Mouse (Mus musculus): ENCODE measurements around the gene Gbp3.

The Gbp3 gene

GRCm38 (mm10) chr3:142588888-142589287, 29.1 kb downstream of the Gbp3 start:
- no peak for DNase-seq (ENCODE audit: low spot score)

GRCm38 (mm10) chr3:142590431-142591067, 30.7 kb downstream of the Gbp3 start:
- DNase-seq (ENCODE audit: low spot score): no peak

GRCm38 (mm10) chr3:142594547-142594946, 34.7 kb downstream of the Gbp3 start, which contains the start of gene Gbp2b:
Gene Gbp2b (plus strand): TSS chr3:142594847.
- no peak for DNase-seq (ENCODE audit: low spot score)

- no peak for DNase-seq (ENCODE audit: low spot score)
Observed at GRCm38 (mm10) chr3:142597923-142598322, 38.1 kb downstream of the Gbp3 start.

- no peak for DNase-seq (ENCODE audit: low spot score)
Observed at GRCm38 (mm10) chr3:142601675-142602074, 41.8 kb downstream of the Gbp3 start.

GRCm38 (mm10) chr3:142618658-142619057, 58.8 kb downstream of the Gbp3 start:
- DNase-seq (ENCODE audit: low spot score): no peak

GRCm38 (mm10) chr3:142619606-142620005, 59.8 kb downstream of the Gbp3 start:
- no peak for DNase-seq (ENCODE audit: low spot score)

GRCm38 (mm10) chr3:142620111-142620955, 60.5 kb downstream of the Gbp3 start, which contains the start of gene Gbp2:
Gene Gbp2 (plus strand): TSS chr3:142620602.
- no peak for DNase-seq (ENCODE audit: low spot score)

GRCm38 (mm10) chr3:142620956-142621562, 61.2 kb downstream of the Gbp3 start:
- DNase-seq (ENCODE audit: low spot score): no peak
